Mouse (Mus musculus) embryonic fibroblast, embryonic 13.5 days (primary cell): Measurements from ENCODE around the gene Hmcn1.

Experiments used
- CTCF ChIP-seq: IDR thresholded peaks from 2 replicates; pipeline ENCODE4 v1.5.1; 2011; ENCODE audit warnings: mild to moderate bottlenecking, control low read depth, low read length, moderate library complexity, borderline replicate concordance; ENCODE audit not compliant: insufficient read depth
- POLR2A ChIP-seq: IDR thresholded peaks from 2 replicates; pipeline ENCODE4 v1.6.1; 2011; ENCODE audit warnings: low read depth, mild to moderate bottlenecking, control low read depth, low read length, moderate library complexity

GRCm38 (mm10) chr1:150833448-150833847 lies 159.8 kb downstream of the Hmcn1 start:
- TF ChIP-seq CTCF: no peak
- no peak for TF ChIP-seq POLR2A
